Mouse (Mus musculus) intestine, embryonic 14.5 days (tissue): ENCODE data around the gene Prm2. TPM values are rescaled to one million over a fixed set of nuclear protein-coding genes. Genes with fewer than 3 reads are reported as not detected.

Experiments used
- ATAC-seq: fragments of 200-750 bp; cut with Nextera tagmentation; replicated peaks from 2 replicates; pipeline ENCODE4 v1.8.0; 2017; ENCODE audit warnings: low read depth, moderate number of reproducible peaks, moderate TSS enrichment, moderate library complexity; ENCODE audit not compliant: low FRiP score, low TSS enrichment
- DNase-seq: peaks from one replicate; pipeline ENCODE4 v3.0.0-alpha.2; 2018; ENCODE audit warnings: low spot score
- H3K27ac ChIP-seq: fragments of 300-500 bp; sonication (generic); 2 replicates; pipeline ENCODE4 v1.5.1; 2014; ENCODE audit warnings: low read depth, mild to moderate bottlenecking, control low read depth
- H3K27me3 ChIP-seq: fragments of 300-500 bp; sonication (generic); replicated peaks from 2 replicates; pipeline ENCODE4 v1.6.1; 2014; ENCODE audit warnings: low read length, control low read depth; ENCODE audit not compliant: control insufficient read depth, insufficient read depth
- H3K36me3 ChIP-seq: fragments of 300-500 bp; sonication (generic); 2 replicates; pipeline ENCODE4 v1.6.1; 2014; ENCODE audit warnings: low read length, control low read depth; ENCODE audit not compliant: control insufficient read depth, insufficient read depth
- H3K4me1 ChIP-seq: fragments of 300-500 bp; sonication (generic); replicated peaks from 2 replicates; pipeline ENCODE4 v1.6.1; 2014; ENCODE audit warnings: low read length, control low read depth, mixed read lengths; ENCODE audit not compliant: control insufficient read depth, insufficient read depth
- H3K4me2 ChIP-seq: fragments of 300-500 bp; sonication (generic); 2 replicates; pipeline ENCODE4 v1.6.1; 2014; ENCODE audit warnings: low read length
- H3K4me3 ChIP-seq: fragments of 300-500 bp; sonication (generic); 2 replicates; pipeline ENCODE4 v1.5.1; 2014; ENCODE audit warnings: low read depth, low read length, control low read depth, mixed read lengths
- H3K9ac ChIP-seq: fragments of 300-500 bp; sonication (generic); 2 replicates; pipeline ENCODE4 v1.6.1; 2014; ENCODE audit warnings: mild to moderate bottlenecking, low read length
- H3K9me3 ChIP-seq: fragments of 300-500 bp; sonication (generic); 2 replicates; pipeline ENCODE4 v1.6.1; 2016; ENCODE audit warnings: low read length, control low read depth; ENCODE audit not compliant: control insufficient read depth
- WGBS: fragments of 180-500 bp; shearing (Covaris S2); extraction: QIAGEN DNeasy Blood & Tissue Kit; methylation state at CpG from one replicate; pipeline ENCODE4 v1.1.7; 2014; 5-methylcytosine and 5-hydroxymethylcytosine counted together
- polyA plus RNA-seq: library from polyadenylated mRNA; unstranded; fragments of >200 nt; fragmentation: Nextera tagmentation; extraction: Ambion mirVana; gene quantifications from 2 replicates; pipeline ENCODE4 v1.2.1, GENCODE M21; 2014

Prm2 gene
- polyA plus RNA-seq, 1 experiment from 2014 or later, result not detected

- 2% methylated on average over 81 of the region's 81 CpGs for WGBS
Observed at GRCm38 (mm10) chr16:10783883-10784792, 11.8 kb downstream of the Prm2 start.

GRCm38 (mm10) chr16:10783451-10783850, 12.5 kb downstream of the Prm2 start:
- DNase-seq, result no peak
- no peaks in the 10 kb centered on the region for H3K27me3 ChIP-seq
- peak overlapping the region; percentile 99 for H3K4me2 ChIP-seq
- H3K4me1 ChIP-seq, result peaks cover 32% of the 10 kb centered on the region
- H3K27ac ChIP-seq, result no peak overlapping the region
- H3K9ac ChIP-seq, result no peak overlapping the region; the same call in 1 of the 2 replicates
- H3K9me3 ChIP-seq, result no peaks in the 10 kb centered on the region
- WGBS, result 46% methylated on average over 8 of the region's 8 CpGs
- ATAC-seq, result no peak
- H3K4me3 ChIP-seq, result peak overlapping the region; percentile 57
- no peaks in the 10 kb centered on the region for H3K36me3 ChIP-seq

More at GRCm38 (mm10) chr16:10783883-10784792, 11.8 kb downstream of the Prm2 start:
- peak overlapping the region; percentile 73 for H3K9ac ChIP-seq
- DNase-seq (no peak), ATAC-seq (peak; percentile 7; the same call in 1 of the 2 replicates)
- peak overlapping the region; percentile 99 for H3K4me2 ChIP-seq
- no peaks in the 10 kb centered on the region for H3K27me3 ChIP-seq
- H3K9me3 ChIP-seq, result no peaks in the 10 kb centered on the region
- peak overlapping the region; percentile 98; the same call in 1 of the 2 replicates for H3K27ac ChIP-seq
- H3K36me3 ChIP-seq, result no peaks in the 10 kb centered on the region
- H3K4me3 ChIP-seq, result peak overlapping the region; percentile 57
- H3K4me1 ChIP-seq, result peaks cover 32% of the 10 kb centered on the region

- WGBS, result 25% methylated on average over 1 of the region's 1 CpGs
- no peak overlapping the region for H3K27ac ChIP-seq
- H3K9me3 ChIP-seq, result no peaks in the 10 kb centered on the region
- H3K27me3 ChIP-seq, result no peaks in the 10 kb centered on the region
- H3K4me3 ChIP-seq, result no peak overlapping the region
- 0 out of 2 replicates have a peak overlapping the region, but pooled peaks have one; percentile 11 for H3K9ac ChIP-seq
- no peak for ATAC-seq
- peaks cover 32% of the 10 kb centered on the region for H3K4me1 ChIP-seq
- H3K4me2 ChIP-seq, result peak overlapping the region; percentile 99
- DNase-seq, result no peak
- H3K36me3 ChIP-seq, result no peaks in the 10 kb centered on the region
Observed at GRCm38 (mm10) chr16:10783152-10783434, 12.8 kb downstream of the Prm2 start.

DNA sequence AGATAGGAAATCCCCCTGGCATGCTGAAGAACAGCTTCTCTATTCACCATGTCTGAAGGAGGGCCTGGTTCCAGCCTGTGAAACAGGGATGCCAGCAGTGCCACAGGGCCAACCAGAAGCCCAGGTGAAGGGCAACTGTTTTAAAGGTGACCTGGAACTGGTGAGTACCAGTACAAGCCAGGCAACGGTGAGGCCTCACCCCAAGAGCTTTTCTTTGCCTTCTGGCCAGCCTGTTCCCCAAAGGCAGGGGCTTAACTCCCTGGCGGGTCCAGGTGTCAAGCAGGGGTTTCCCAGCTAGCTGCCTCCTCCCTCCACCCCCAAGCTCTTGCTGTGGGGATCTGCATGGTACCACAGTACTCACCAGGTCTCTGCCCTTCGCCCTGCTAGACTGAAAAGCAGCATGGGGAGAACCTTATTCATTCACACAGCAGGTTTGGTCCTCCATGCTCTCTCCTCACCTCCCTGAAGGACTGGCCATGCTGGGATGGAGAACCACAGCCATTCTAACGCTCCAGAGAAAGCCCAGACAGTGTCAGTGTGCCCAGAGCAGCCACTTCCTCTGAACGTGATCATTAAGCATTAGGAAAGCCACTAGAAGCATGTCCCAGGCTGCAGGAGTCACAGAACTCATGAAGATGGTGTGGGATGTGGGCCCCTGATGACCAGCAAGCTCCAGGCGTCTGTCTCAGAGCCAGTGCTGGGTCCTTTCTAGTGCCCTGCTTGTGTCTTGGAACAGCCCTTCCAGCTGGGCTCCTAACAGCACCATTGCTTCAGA, 13.4 kb downstream of the Prm2 start:
- no peaks in the 10 kb centered on the region for H3K36me3 ChIP-seq
- peak overlapping the region; percentile 99 for H3K4me2 ChIP-seq
- no peak overlapping the region for H3K27ac ChIP-seq
- H3K9me3 ChIP-seq, result no peaks in the 10 kb centered on the region
- WGBS, result 58% methylated on average over 6 of the region's 6 CpGs
- peaks cover 32% of the 10 kb centered on the region for H3K4me1 ChIP-seq
- ATAC-seq (no peak), DNase-seq (no peak)
- no peak overlapping the region for H3K4me3 ChIP-seq
- 0 out of 2 replicates have a peak overlapping the region, but pooled peaks have one; percentile 11 for H3K9ac ChIP-seq
- H3K27me3 ChIP-seq, result no peaks in the 10 kb centered on the region

GRCm38 (mm10) chr16:10781862-10782371, 14.0 kb downstream of the Prm2 start:
- Histone ChIP-seq H3K27ac (no peak overlapping the region), H3K9ac (no peak overlapping the region)
- no peak for ATAC-seq

GRCm38 (mm10) chr16:10780631-10781120, 15.3 kb downstream of the Prm2 start:
- no peak overlapping the region for H3K4me2 ChIP-seq
- H3K27me3 ChIP-seq, result no peaks in the 10 kb centered on the region
- peaks cover 29% of the 10 kb centered on the region for H3K4me1 ChIP-seq
- H3K27ac ChIP-seq, result no peak overlapping the region
- DNase-seq, result no peak
- no peaks in the 10 kb centered on the region for H3K36me3 ChIP-seq
- no peak for ATAC-seq
- no peaks in the 10 kb centered on the region for H3K9me3 ChIP-seq
- H3K4me3 ChIP-seq, result no peak overlapping the region
- 63% methylated on average over 5 of the region's 5 CpGs for WGBS
- H3K9ac ChIP-seq, result no peak overlapping the region

More at GRCm38 (mm10) chr16:10781862-10782371, 14.0 kb downstream of the Prm2 start:
- DNase-seq, result no peak
- peaks cover 32% of the 10 kb centered on the region for H3K4me1 ChIP-seq
- no peaks in the 10 kb centered on the region for H3K36me3 ChIP-seq
- H3K9me3 ChIP-seq, result no peaks in the 10 kb centered on the region
- no peak overlapping the region for H3K4me2 ChIP-seq
- no peak overlapping the region for H3K4me3 ChIP-seq
- WGBS, result 54% methylated on average over 9 of the region's 9 CpGs
- no peaks in the 10 kb centered on the region for H3K27me3 ChIP-seq

GRCm38 (mm10) chr16:10777579-10778160, 18.3 kb downstream of the Prm2 start:
- Histone ChIP-seq H3K4me1 (peaks cover 17% of the 10 kb centered on the region), H3K27me3 (no peaks in the 10 kb centered on the region), H3K9ac (no peak overlapping the region), H3K36me3 (no peaks in the 10 kb centered on the region), H3K4me3 (no peak overlapping the region), H3K9me3 (no peaks in the 10 kb centered on the region), H3K27ac (no peak overlapping the region), H3K4me2 (no peak overlapping the region)
- ATAC-seq (no peak), DNase-seq (no peak)
- 70% methylated on average over 5 of the region's 5 CpGs for WGBS

GRCm38 (mm10) chr16:10776322-10776721, 19.6 kb downstream of the Prm2 start:
- H3K4me2 ChIP-seq, result no peak overlapping the region
- no peak for ATAC-seq
- H3K9ac ChIP-seq, result no peak overlapping the region
- H3K4me3 ChIP-seq, result no peak overlapping the region
- no peaks in the 10 kb centered on the region for H3K36me3 ChIP-seq
- 50% methylated on average over 7 of the region's 7 CpGs for WGBS
- no peak overlapping the region for H3K27ac ChIP-seq
- 0 out of 2 replicates have a peak, but pooled peaks cover 8% of the 10 kb centered on the region for H3K4me1 ChIP-seq
- no peaks in the 10 kb centered on the region for H3K27me3 ChIP-seq
- DNase-seq, result no peak
- H3K9me3 ChIP-seq, result no peaks in the 10 kb centered on the region
